Mouse (Mus musculus): ENCODE data around the gene Rab11fip4. TPM values are rescaled to one million over a fixed set of nuclear protein-coding genes. Genes with fewer than 3 reads are reported as not detected.
"Not testable (repeated sequence)": the region's sequence is repeated elsewhere in the genome, so short reads cannot be mapped to it uniquely, and the experiment has no call there.

The Rab11fip4 gene
- polyA plus RNA-seq, 1 experiment from 2014 or later, result 25.6 TPM

DNA sequence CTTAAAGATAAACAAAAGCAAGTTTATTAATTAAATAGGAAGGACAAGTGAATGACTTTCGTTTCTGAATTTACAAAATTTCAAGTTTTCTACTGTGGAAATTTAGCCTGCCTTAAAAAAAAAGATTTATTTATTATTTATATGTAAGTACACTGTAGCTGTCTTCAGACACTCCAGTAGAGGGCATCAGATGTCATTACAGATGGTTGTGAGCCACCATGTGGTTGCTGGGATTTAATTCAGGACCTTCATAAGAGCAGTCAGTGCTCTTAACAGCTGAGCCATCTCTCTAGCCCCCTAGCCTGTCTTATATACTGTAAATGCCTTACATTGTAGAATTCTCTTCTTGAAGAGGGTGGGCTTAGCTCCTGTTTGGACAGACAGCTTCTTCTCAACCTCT is 98.9 kb downstream of the Rab11fip4 start:
- Histone ChIP-seq H3K4me3 (replicated peaks) (no peak overlapping the region), H3K36me3 (replicated peaks) (peaks cover 51% of the 10 kb centered on the region), H3K9me3 (no peaks in the 10 kb centered on the region), H3K9ac (no peak overlapping the region), H3K27me3 (no peaks in the 10 kb centered on the region), H3K4me2 (no peak overlapping the region), H3K4me1 (no peaks in the 10 kb centered on the region), H3K27ac (no peak overlapping the region)
- ATAC-seq (ENCODE audit: low FRiP score), result no peak
- WGBS, result 81% methylated on average over 1 of the region's 1 CpGs

DNA sequence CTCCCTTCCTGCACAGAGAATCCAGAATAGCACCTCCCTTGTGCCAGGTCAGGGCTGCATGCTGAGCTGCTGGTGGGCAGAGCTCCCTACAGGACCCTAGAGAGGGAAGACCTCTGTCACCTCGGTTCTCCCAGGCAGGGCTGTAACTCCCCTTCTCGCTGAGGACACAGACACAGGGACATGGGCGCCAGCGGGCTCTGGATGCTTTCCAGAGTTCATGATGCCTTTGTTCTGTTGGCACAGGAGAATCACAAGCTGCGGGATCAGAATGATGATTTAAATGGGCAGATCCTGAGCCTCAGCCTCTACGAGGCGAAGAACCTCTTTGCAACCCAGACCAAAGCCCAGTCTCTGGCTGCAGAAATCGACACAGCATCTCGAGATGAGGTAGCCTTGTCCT is 100.5 kb downstream of the Rab11fip4 start:
- Histone ChIP-seq H3K27me3 (no peaks in the 10 kb centered on the region), H3K4me1 (peaks cover 7% of the 10 kb centered on the region; the same call in 1 of the 2 replicates), H3K4me2 (no peak overlapping the region), H3K9ac (0 out of 2 replicates have a peak overlapping the region, but pooled peaks have one; percentile 14), H3K4me3 (replicated peaks) (no peak overlapping the region), H3K27ac (no peak overlapping the region), H3K36me3 (replicated peaks) (peaks cover 43% of the 10 kb centered on the region), H3K9me3 (no peaks in the 10 kb centered on the region)
- 87% methylated on average over 9 of the region's 9 CpGs for WGBS
- ATAC-seq (ENCODE audit: low FRiP score), result no peak

DNA sequence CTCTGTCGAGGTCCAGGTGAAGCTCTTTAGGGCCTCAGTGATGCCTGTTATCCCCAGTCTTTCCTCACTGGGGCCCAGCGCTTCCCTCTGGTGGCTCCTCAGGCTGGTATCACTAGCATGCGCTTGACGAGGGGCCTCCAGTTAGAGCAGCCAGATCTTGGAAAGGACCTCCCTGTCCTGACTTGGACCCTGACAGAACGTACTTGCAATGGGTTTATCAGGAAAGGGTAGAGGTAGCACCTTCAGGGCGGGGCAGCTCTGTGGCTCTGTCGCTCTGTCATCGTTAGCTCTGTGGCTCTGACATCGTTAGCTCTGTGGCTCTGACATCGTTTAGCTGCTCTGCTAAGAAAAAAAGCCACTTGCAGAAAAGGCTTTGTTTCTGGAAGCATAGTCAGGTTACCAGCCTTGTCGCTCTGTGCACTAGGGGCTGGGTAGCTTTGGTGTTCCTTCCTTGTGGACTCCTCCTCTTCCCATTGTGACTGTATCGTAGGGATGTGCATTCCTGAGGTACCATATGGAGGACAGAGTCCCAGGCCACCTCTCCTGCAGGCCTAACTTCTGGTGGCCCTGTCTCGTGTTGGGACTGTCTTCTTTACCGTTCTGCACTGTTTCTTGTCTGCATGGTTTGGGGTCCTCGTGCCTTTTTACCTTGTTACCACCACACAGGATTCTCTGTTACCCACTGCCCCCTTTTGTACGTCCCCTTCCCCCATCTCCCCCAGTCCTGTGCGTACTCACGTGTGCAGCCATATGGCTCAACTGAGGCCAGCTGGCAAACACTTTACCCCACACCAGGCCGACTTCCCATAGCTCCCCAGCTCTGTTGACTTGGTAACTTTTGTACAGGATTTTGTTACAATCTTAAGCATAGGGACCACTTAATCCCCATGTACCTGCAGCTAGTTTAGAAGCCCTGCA is 105.6 kb downstream of the Rab11fip4 start:
- H3K36me3 ChIP-seq (replicated peaks), result peaks cover 25% of the 10 kb centered on the region
- H3K4me2 ChIP-seq, result no peak overlapping the region
- peak overlapping the region; percentile 51 for H3K27ac ChIP-seq
- H3K27me3 ChIP-seq, result no peaks in the 10 kb centered on the region
- no peak overlapping the region for H3K9ac ChIP-seq
- peaks cover 23% of the 10 kb centered on the region for H3K4me1 ChIP-seq
- WGBS, result 51% methylated on average over 19 of the region's 19 CpGs
- H3K9me3 ChIP-seq, result no peaks in the 10 kb centered on the region
- no peak for ATAC-seq (ENCODE audit: low FRiP score)
- H3K4me3 ChIP-seq (replicated peaks), result no peak overlapping the region

GRCm38 (mm10) chr11:79698071-79698470 is 107.1 kb downstream of the Rab11fip4 start:
- peaks cover 13% of the 10 kb centered on the region; the same call in 1 of the 2 replicates for H3K36me3 ChIP-seq (replicated peaks)
- H3K9me3 ChIP-seq, result no peaks in the 10 kb centered on the region
- WGBS, result 91% methylated on average over 5 of the region's 5 CpGs
- H3K4me1 ChIP-seq, result peaks cover 37% of the 10 kb centered on the region
- H3K4me3 ChIP-seq (replicated peaks), result no peak overlapping the region
- no peak for ATAC-seq (ENCODE audit: low FRiP score)
- no peaks in the 10 kb centered on the region for H3K27me3 ChIP-seq
- no peak overlapping the region for H3K27ac ChIP-seq
- no peak overlapping the region for H3K9ac ChIP-seq
- H3K4me2 ChIP-seq, result no peak overlapping the region

GRCm38 (mm10) chr11:79698542-79698941 is 107.5 kb downstream of the Rab11fip4 start:
- not testable (repeated sequence) for H3K27me3 ChIP-seq; ATAC-seq (ENCODE audit: low FRiP score); H3K9me3 ChIP-seq; H3K9ac ChIP-seq; H3K4me2 ChIP-seq; H3K36me3 ChIP-seq (replicated peaks); H3K4me3 ChIP-seq (replicated peaks); H3K27ac ChIP-seq
- peaks cover 40% of the 10 kb centered on the region for H3K4me1 ChIP-seq
- WGBS, result 90% methylated on average over 4 of the region's 4 CpGs

GRCm38 (mm10) chr11:79701466-79701865 is 110.5 kb downstream of the Rab11fip4 start:
- H3K27ac ChIP-seq, result 0 out of 2 replicates have a peak overlapping the region, but pooled peaks have one; percentile 0
- WGBS, result 88% methylated on average over 7 of the region's 7 CpGs
- H3K27me3 ChIP-seq, result 0 out of 2 replicates have a peak, but pooled peaks cover 4% of the 10 kb centered on the region
- ATAC-seq (ENCODE audit: low FRiP score), result no peak
- H3K4me2 ChIP-seq, result no peak overlapping the region
- H3K4me1 ChIP-seq, result peaks cover 35% of the 10 kb centered on the region
- no peaks in the 10 kb centered on the region for H3K9me3 ChIP-seq
- 0 out of 2 replicates have a peak overlapping the region, but pooled peaks have one; percentile 0 for H3K9ac ChIP-seq
- no peak overlapping the region for H3K4me3 ChIP-seq (replicated peaks)
- peaks cover 8% of the 10 kb centered on the region; the same call in 1 of the 2 replicates for H3K36me3 ChIP-seq (replicated peaks)

DNA sequence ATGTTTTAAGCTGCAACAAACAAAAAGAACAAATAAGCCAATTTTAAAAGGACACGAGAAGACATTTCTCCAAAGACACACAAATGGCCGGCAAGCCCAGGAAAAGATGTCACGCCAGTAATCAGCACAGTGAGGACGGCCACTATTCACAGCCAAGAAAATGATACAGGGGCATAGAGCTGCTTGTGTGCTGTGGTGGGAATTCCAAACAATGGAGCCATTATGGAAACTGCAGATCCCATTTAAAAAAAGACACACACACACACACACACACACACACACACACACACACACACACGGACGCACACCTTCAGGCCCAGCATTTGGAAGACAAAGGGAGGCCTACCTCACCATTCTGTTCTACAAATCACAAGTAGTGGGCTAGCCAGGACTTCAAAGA is 111.1 kb downstream of the Rab11fip4 start:
- Histone ChIP-seq H3K27ac (no peak overlapping the region), H3K9ac (0 out of 2 replicates have a peak overlapping the region, but pooled peaks have one; percentile 0), H3K9me3 (no peaks in the 10 kb centered on the region), H3K4me2 (peak overlapping the region; percentile 63), H3K27me3 (0 out of 2 replicates have a peak, but pooled peaks cover 4% of the 10 kb centered on the region), H3K4me3 (replicated peaks) (no peak overlapping the region), H3K4me1 (peaks cover 29% of the 10 kb centered on the region), H3K36me3 (replicated peaks) (peaks cover 8% of the 10 kb centered on the region; the same call in 1 of the 2 replicates)
- no peak for ATAC-seq (ENCODE audit: low FRiP score)
- 64% methylated on average over 6 of the region's 6 CpGs for WGBS

GRCm38 (mm10) chr11:79703452-79703851 is 112.4 kb downstream of the Rab11fip4 start:
- Histone ChIP-seq H3K27ac (peak overlapping the region; percentile 99), H3K9me3 (no peaks in the 10 kb centered on the region), H3K4me3 (replicated peaks) (peak overlapping the region; percentile 79), H3K9ac (peak overlapping the region; percentile 75), H3K4me2 (peak overlapping the region; percentile 63), H3K27me3 (peaks cover 7% of the 10 kb centered on the region), H3K36me3 (replicated peaks) (peaks cover 8% of the 10 kb centered on the region; the same call in 1 of the 2 replicates), H3K4me1 (peaks cover 25% of the 10 kb centered on the region)
- 2% methylated on average over 5 of the region's 5 CpGs for WGBS
- 0 out of 2 replicates have a peak, but pooled peaks have one; percentile 8 for ATAC-seq (ENCODE audit: low FRiP score)

GRCm38 (mm10) chr11:79703885-79704291 is 112.9 kb downstream of the Rab11fip4 start:
- Histone ChIP-seq H3K9me3 (no peaks in the 10 kb centered on the region), H3K4me3 (replicated peaks) (peak overlapping the region; percentile 79), H3K27me3 (peaks cover 11% of the 10 kb centered on the region), H3K9ac (peak overlapping the region; percentile 75), H3K4me2 (peak overlapping the region; percentile 63), H3K36me3 (replicated peaks) (peaks cover 8% of the 10 kb centered on the region; the same call in 1 of the 2 replicates), H3K27ac (peak overlapping the region; percentile 99), H3K4me1 (peaks cover 25% of the 10 kb centered on the region)
- under 1% methylated on average over 27 of the region's 27 CpGs for WGBS
- ATAC-seq (ENCODE audit: low FRiP score), result peak; percentile 63

GRCm38 (mm10) chr11:79704318-79705150 is 113.5 kb downstream of the Rab11fip4 start:
- Histone ChIP-seq H3K4me3 (replicated peaks) (peak overlapping the region; percentile 79), H3K4me2 (peak overlapping the region; percentile 63), H3K27ac (peak overlapping the region; percentile 99), H3K36me3 (replicated peaks) (peaks cover 8% of the 10 kb centered on the region; the same call in 1 of the 2 replicates), H3K9ac (peak overlapping the region; percentile 75), H3K4me1 (peaks cover 25% of the 10 kb centered on the region), H3K27me3 (peaks cover 16% of the 10 kb centered on the region), H3K9me3 (no peaks in the 10 kb centered on the region)
- peak; percentile 95 for ATAC-seq (ENCODE audit: low FRiP score)
- WGBS, result under 1% methylated on average over 60 of the region's 61 CpGs

DNA sequence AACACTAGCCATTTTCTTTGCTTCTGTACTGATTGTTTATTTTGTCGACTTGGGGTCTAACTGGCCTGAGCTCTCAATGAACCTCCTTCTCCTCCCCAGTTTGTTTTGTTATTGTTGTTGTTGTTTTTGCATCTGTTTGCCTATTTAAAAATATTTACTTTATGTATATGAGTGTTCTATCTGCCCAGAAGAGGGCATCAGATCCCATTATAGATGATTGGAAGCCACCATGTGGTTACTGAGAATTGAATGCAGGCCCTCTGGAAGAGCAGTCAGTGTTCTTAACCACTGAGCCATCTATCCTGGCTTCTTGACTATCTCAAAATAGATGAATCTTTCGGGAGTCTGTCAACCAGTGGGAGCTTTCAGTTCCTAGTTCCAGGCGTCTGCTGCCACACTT is 116.1 kb downstream of the Rab11fip4 start:
- peaks cover 36% of the 10 kb centered on the region for H3K4me1 ChIP-seq
- no peak overlapping the region for H3K4me2 ChIP-seq

More for the DNA sequence above, 116.1 kb downstream of the Rab11fip4 start:
- Histone ChIP-seq H3K9me3 (no peaks in the 10 kb centered on the region), H3K9ac (no peak overlapping the region), H3K4me3 (replicated peaks) (no peak overlapping the region), H3K27ac (no peak overlapping the region), H3K36me3 (replicated peaks) (no peaks in the 10 kb centered on the region), H3K27me3 (peaks cover 37% of the 10 kb centered on the region)
- WGBS, result 83% methylated on average over 3 of the region's 3 CpGs
- ATAC-seq (ENCODE audit: low FRiP score), result no peak

Data from forebrain, embryonic 12.5 days (tissue).